Mouse (Mus musculus) embryonic facial prominence, embryonic 10.5 days (tissue): ENCODE results near the gene Gpa33. TPM values are rescaled to one million over a fixed set of nuclear protein-coding genes. Genes with fewer than 3 reads are reported as not detected.

Source experiments
- polyA plus RNA-seq: library from polyadenylated mRNA; unstranded; fragments of >200 nt; fragmentation: Nextera tagmentation; extraction: Ambion mirVana; gene quantifications from 2 replicates; pipeline ENCODE4 v1.2.1, GENCODE M21; 2016

The Gpa33 gene
- polyA plus RNA-seq, 1 experiment from 2014 or later: 0.15 TPM

Other genes starting within 250 kb of the Gpa33 start
- 27.0 and 28.1 TPM in 2 replicates for gene Pou2f1, start 127.6 kb upstream of the Gpa33 start, polyA plus RNA-seq
- 1.8 and 2.5 TPM in 2 replicates for gene Dusp27, start 2.3 kb upstream of the Gpa33 start, polyA plus RNA-seq
- gene Mael, start 108.5 kb downstream of the Gpa33 start, polyA plus RNA-seq: 0.15 TPM in 1 of 2 replicates, not detected in the other
- gene Ildr2, start 123.9 kb downstream of the Gpa33 start, polyA plus RNA-seq: 1.8 and 3.3 TPM in 2 replicates
- gene Tada1, start 248.9 kb downstream of the Gpa33 start, polyA plus RNA-seq: 62.9 and 64.6 TPM in 2 replicates